Mouse (Mus musculus) urinary bladder, postnatal 14 days (tissue): ENCODE measurements around the gene Vamp2.

Experiments
- DNase-seq: peaks from one replicate; pipeline ENCODE4 v3.0.0; 2021; ENCODE audit warnings: low spot score

Gene Vamp2

GRCm38 (mm10) chr11:69133923-69134621, 45.8 kb downstream of the Vamp2 start:
- peak; percentile 47 for DNase-seq

- DNase-seq = no peak
These were observed 46.3 kb downstream of the Vamp2 start for GRCm38 (mm10) chr11:69134622-69134968.

- no peak for DNase-seq
These were observed 47.1 kb downstream of the Vamp2 start for GRCm38 (mm10) chr11:69135361-69135760.
